Mouse (Mus musculus): ENCODE results near the gene Fyco1. TPM values are rescaled to one million over a fixed set of nuclear protein-coding genes. Genes with fewer than 3 reads are reported as not detected.
A peak's percentile ranks its signal among the peaks of the same experiment; 100 is the strongest.

The Fyco1 gene
- polyA plus RNA-seq, 1 experiment from 2014 or later: 10.9 TPM

DNA sequence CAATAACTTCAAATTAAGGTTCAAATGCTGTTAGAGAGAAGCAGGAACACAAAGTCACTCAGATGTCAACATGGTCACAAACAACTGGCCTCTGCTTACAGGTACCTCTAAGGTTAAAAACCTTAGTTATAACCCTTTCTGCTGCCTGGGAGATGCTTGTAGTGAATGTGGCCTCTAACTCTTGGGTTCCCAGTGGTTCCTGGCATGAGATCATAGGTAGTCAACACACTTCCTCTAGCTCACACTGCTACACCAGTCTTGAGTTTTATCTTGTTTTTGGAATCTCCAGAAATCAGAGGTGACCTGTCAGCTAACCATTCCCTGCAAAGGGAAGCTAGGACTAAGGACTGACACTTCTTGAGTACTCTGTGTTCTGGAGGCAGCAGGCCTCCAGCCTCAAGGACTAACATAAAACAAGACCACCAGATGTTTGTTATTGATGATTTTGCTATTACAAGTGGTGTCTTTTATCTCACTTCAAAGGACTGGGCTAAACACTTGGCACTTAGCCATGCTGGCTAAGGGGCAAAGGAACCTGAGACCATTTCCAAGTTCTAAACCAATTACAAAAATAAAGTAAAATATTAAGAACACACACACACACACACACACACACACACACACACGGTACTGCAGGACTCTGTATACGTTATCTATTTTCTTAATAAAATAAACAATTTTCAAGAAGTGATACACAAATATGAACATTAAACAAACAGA, 1.6 kb downstream of the Fyco1 start:
- Histone ChIP-seq H3K27me3 (no peaks in the 10 kb centered on the region), H3K9ac (no peak overlapping the region), H3K4me3 (no peak overlapping the region), H3K36me3 (ENCODE audit: poor library complexity, severe bottlenecking) (no peaks in the 10 kb centered on the region), H3K27ac (no peak overlapping the region), H3K9me3 (replicated peaks) (no peaks in the 10 kb centered on the region), H3K4me1 (peaks cover 18% of the 10 kb centered on the region), H3K4me2 (0 out of 2 replicates have a peak overlapping the region, but pooled peaks have one; percentile 2)
- WGBS: 77% methylated on average over 2 of the region's 2 CpGs
- ATAC-seq: no peak

DNA sequence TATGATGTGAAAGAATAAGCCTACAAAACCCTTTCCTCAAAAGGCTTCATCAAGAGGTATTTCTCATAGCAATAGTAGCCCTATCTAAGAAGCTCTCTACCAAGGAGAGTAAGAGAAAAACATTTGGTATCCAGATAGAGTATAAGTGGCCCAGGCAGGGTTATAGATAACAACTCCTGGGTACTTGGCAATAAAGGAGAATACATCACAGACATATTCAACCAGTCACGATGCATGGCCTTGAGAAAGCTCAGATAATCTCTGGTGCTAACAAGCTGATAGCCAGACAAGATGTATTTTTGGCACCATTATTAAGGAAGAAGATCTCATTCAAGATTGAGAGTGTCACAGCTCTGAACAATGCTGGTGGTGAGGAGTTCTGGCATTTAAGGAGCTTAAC, 5.2 kb downstream of the Fyco1 start:
- no peak for ATAC-seq

DNA sequence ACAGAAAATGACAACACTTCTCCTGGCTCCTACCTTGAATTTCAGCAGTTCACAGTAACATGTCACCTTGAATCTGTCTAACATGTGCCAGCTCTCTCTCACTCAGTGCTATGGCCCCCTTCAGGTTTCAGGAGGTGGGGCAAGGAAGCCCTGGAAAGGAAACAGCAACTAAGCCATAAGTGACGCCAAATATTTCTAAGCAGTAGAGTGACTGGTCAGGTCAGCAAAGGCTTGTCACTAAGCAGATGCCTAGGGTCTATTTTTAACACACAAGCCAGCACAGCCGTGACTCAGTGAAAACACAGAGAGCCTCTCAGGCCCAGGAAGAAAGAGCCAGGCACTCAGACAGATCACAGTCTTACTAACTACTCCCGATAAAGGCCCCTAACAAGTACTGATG, 6.6 kb downstream of the Fyco1 start:
- no peak overlapping the region for H3K4me3 ChIP-seq
- WGBS: 82% methylated on average over 3 of the region's 3 CpGs
- no peak overlapping the region for H3K9ac ChIP-seq
- peaks cover 4% of the 10 kb centered on the region; the same call in 1 of the 2 replicates for H3K4me1 ChIP-seq
- peaks cover 3% of the 10 kb centered on the region for H3K36me3 ChIP-seq (ENCODE audit: poor library complexity, severe bottlenecking)
- H3K9me3 ChIP-seq (replicated peaks): no peaks in the 10 kb centered on the region
- no peak overlapping the region for H3K27ac ChIP-seq
- no peaks in the 10 kb centered on the region for H3K27me3 ChIP-seq
- ATAC-seq: no peak
- no peak overlapping the region for H3K4me2 ChIP-seq

More for the DNA sequence above, 5.2 kb downstream of the Fyco1 start:
- no peaks in the 10 kb centered on the region for H3K27me3 ChIP-seq
- no peak overlapping the region for H3K27ac ChIP-seq
- H3K4me1 ChIP-seq: peaks cover 15% of the 10 kb centered on the region
- no peaks in the 10 kb centered on the region for H3K36me3 ChIP-seq (ENCODE audit: poor library complexity, severe bottlenecking)
- no peak overlapping the region for H3K4me3 ChIP-seq
- no peak overlapping the region for H3K9ac ChIP-seq
- H3K9me3 ChIP-seq (replicated peaks): no peaks in the 10 kb centered on the region
- H3K4me2 ChIP-seq: no peak overlapping the region
- 91% methylated on average over 1 of the region's 1 CpGs for WGBS

GRCm38 (mm10) chr9:123844468-123844867, 7.2 kb downstream of the Fyco1 start:
- no peaks in the 10 kb centered on the region for H3K9me3 ChIP-seq (replicated peaks)
- H3K27me3 ChIP-seq: no peaks in the 10 kb centered on the region
- WGBS: 92% methylated on average over 3 of the region's 3 CpGs
- peaks cover 6% of the 10 kb centered on the region for H3K36me3 ChIP-seq (ENCODE audit: poor library complexity, severe bottlenecking)
- no peak overlapping the region for H3K9ac ChIP-seq
- no peak overlapping the region for H3K4me3 ChIP-seq
- H3K4me2 ChIP-seq: no peak overlapping the region
- no peak overlapping the region for H3K27ac ChIP-seq
- no peak for ATAC-seq
- H3K4me1 ChIP-seq: no peaks in the 10 kb centered on the region

- Histone ChIP-seq H3K4me2 (no peak overlapping the region), H3K4me1 (no peaks in the 10 kb centered on the region), H3K4me3 (no peak overlapping the region), H3K27ac (no peak overlapping the region), H3K36me3 (ENCODE audit: poor library complexity, severe bottlenecking) (peaks cover 26% of the 10 kb centered on the region), H3K27me3 (no peaks in the 10 kb centered on the region), H3K9me3 (replicated peaks) (no peaks in the 10 kb centered on the region), H3K9ac (no peak overlapping the region)
- 90% methylated on average over 6 of the region's 6 CpGs for WGBS
- no peak for ATAC-seq
These were observed 11.5 kb downstream of the Fyco1 start for GRCm38 (mm10) chr9:123840243-123840642.

DNA sequence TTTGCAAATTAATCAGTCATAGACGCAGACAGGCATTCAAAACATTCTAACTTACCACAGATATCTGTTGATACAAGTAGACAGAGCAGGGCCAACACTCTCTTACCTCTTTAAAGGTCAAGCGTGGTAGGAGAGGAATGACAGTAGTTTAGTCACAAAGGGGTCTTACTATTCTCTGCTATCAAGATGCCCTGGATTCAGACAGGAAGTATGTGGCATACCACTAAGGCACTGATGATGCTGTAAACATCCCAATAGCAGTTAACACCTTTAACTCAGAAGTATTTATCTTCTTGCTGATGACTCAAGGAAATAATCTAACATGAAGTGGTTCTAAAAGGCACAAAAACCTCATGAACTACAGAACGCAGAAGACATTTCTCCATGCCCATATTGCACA, 15.8 kb downstream of the Fyco1 start:
- H3K9ac ChIP-seq: no peak overlapping the region
- H3K36me3 ChIP-seq (ENCODE audit: poor library complexity, severe bottlenecking): peaks cover 42% of the 10 kb centered on the region
- H3K27me3 ChIP-seq: no peaks in the 10 kb centered on the region
- 94% methylated on average over 3 of the region's 3 CpGs for WGBS
- no peak overlapping the region for H3K4me3 ChIP-seq
- no peak overlapping the region for H3K4me2 ChIP-seq
- no peaks in the 10 kb centered on the region for H3K4me1 ChIP-seq
- H3K27ac ChIP-seq: no peak overlapping the region
- H3K9me3 ChIP-seq (replicated peaks): no peaks in the 10 kb centered on the region
- no peak for ATAC-seq

- Histone ChIP-seq H3K4me1 (no peaks in the 10 kb centered on the region), H3K9me3 (replicated peaks) (no peaks in the 10 kb centered on the region), H3K36me3 (ENCODE audit: poor library complexity, severe bottlenecking) (peaks cover 61% of the 10 kb centered on the region), H3K27me3 (no peaks in the 10 kb centered on the region), H3K9ac (no peak overlapping the region), H3K4me2 (no peak overlapping the region), H3K27ac (no peak overlapping the region), H3K4me3 (no peak overlapping the region)
- WGBS: 88% methylated on average over 4 of the region's 4 CpGs
- ATAC-seq: no peak
These were observed 22.8 kb downstream of the Fyco1 start for GRCm38 (mm10) chr9:123828916-123829315.

DNA sequence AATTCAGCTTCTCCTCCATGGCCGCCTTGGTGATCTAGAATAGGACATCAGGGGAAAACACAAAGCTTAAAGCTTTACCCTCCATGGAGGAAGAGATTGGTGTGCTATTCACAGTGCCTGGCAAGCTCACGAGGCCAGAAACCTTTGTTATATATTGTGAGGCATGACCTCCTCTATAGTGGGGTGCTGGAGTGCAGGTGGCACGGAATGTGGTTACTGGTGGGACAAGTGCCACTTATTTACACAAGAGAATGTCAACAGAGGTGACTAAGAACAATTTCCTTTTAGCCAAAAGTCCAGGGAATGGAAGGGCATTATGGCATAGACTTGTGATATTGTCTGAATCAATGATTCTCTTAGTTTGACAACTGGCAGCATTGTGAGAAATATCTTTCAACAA, 25.1 kb downstream of the Fyco1 start:
- Histone ChIP-seq H3K9ac (no peak overlapping the region), H3K27ac (no peak overlapping the region), H3K4me2 (no peak overlapping the region), H3K4me1 (no peaks in the 10 kb centered on the region), H3K4me3 (no peak overlapping the region), H3K9me3 (replicated peaks) (no peaks in the 10 kb centered on the region), H3K36me3 (ENCODE audit: poor library complexity, severe bottlenecking) (peaks cover 79% of the 10 kb centered on the region), H3K27me3 (no peaks in the 10 kb centered on the region)
- ATAC-seq: no peak
- 86% methylated on average over 3 of the region's 3 CpGs for WGBS

GRCm38 (mm10) chr9:123818601-123819000, 33.1 kb downstream of the Fyco1 start:
- no peak overlapping the region for H3K4me3 ChIP-seq
- no peaks in the 10 kb centered on the region for H3K27me3 ChIP-seq
- H3K27ac ChIP-seq: no peak overlapping the region
- peaks cover 55% of the 10 kb centered on the region for H3K36me3 ChIP-seq (ENCODE audit: poor library complexity, severe bottlenecking)
- no peak overlapping the region for H3K9ac ChIP-seq
- H3K4me1 ChIP-seq: no peaks in the 10 kb centered on the region
- no peak for ATAC-seq
- 90% methylated on average over 2 of the region's 2 CpGs for WGBS
- H3K4me2 ChIP-seq: no peak overlapping the region
- no peaks in the 10 kb centered on the region for H3K9me3 ChIP-seq (replicated peaks)

- no peak for ATAC-seq
- no peak overlapping the region for H3K4me3 ChIP-seq
- H3K27me3 ChIP-seq: no peaks in the 10 kb centered on the region
- no peaks in the 10 kb centered on the region for H3K4me1 ChIP-seq
- H3K27ac ChIP-seq: no peak overlapping the region
- H3K4me2 ChIP-seq: no peak overlapping the region
- WGBS: 82% methylated on average over 1 of the region's 1 CpGs
- peaks cover 44% of the 10 kb centered on the region for H3K36me3 ChIP-seq (ENCODE audit: poor library complexity, severe bottlenecking)
- H3K9me3 ChIP-seq (replicated peaks): no peaks in the 10 kb centered on the region
- no peak overlapping the region for H3K9ac ChIP-seq
These were observed 35.7 kb downstream of the Fyco1 start for GRCm38 (mm10) chr9:123815996-123816395.

GRCm38 (mm10) chr9:123815444-123815843, 36.3 kb downstream of the Fyco1 start:
- no peak for ATAC-seq
- peaks cover 44% of the 10 kb centered on the region for H3K36me3 ChIP-seq (ENCODE audit: poor library complexity, severe bottlenecking)
- H3K9ac ChIP-seq: no peak overlapping the region
- no peak overlapping the region for H3K27ac ChIP-seq
- no peaks in the 10 kb centered on the region for H3K9me3 ChIP-seq (replicated peaks)
- no peaks in the 10 kb centered on the region for H3K4me1 ChIP-seq
- no peak overlapping the region for H3K4me3 ChIP-seq
- H3K27me3 ChIP-seq: no peaks in the 10 kb centered on the region
- 94% methylated on average over 3 of the region's 3 CpGs for WGBS
- H3K4me2 ChIP-seq: no peak overlapping the region

DNA sequence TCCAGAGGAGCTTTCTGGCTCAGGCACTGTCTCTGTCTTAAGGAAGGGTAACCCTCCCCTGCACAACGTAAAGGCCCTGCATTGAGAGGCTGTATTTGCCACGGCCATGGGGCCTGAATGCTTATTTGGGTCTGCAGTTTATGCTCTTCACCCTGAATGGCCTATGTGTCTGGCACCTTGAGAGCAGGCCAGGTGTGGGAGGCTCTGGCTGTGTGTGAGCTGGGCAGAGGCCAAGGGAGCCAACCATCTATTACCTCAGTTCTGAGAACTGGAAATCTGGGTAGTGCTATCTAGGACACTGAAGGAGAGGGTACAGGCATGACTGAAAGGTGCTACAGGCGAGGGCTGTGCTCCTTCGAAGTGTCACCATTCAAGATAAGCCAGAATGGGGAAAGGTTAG, 36.9 kb downstream of the Fyco1 start:
- H3K4me3 ChIP-seq: no peak overlapping the region
- H3K36me3 ChIP-seq (ENCODE audit: poor library complexity, severe bottlenecking): peaks cover 49% of the 10 kb centered on the region
- H3K27me3 ChIP-seq: no peaks in the 10 kb centered on the region
- H3K27ac ChIP-seq: no peak overlapping the region
- WGBS: 86% methylated on average over 4 of the region's 4 CpGs
- ATAC-seq: no peak
- no peak overlapping the region for H3K4me2 ChIP-seq
- H3K4me1 ChIP-seq: no peaks in the 10 kb centered on the region
- H3K9me3 ChIP-seq (replicated peaks): no peaks in the 10 kb centered on the region
- no peak overlapping the region for H3K9ac ChIP-seq

- Histone ChIP-seq H3K4me2 (no peak overlapping the region), H3K9ac (no peak overlapping the region), H3K36me3 (ENCODE audit: poor library complexity, severe bottlenecking) (peaks cover 49% of the 10 kb centered on the region), H3K27me3 (no peaks in the 10 kb centered on the region), H3K4me3 (no peak overlapping the region), H3K9me3 (replicated peaks) (no peaks in the 10 kb centered on the region), H3K4me1 (no peaks in the 10 kb centered on the region), H3K27ac (no peak overlapping the region)
- no peak for ATAC-seq
- WGBS: 68% methylated on average over 2 of the region's 2 CpGs
These were observed 37.4 kb downstream of the Fyco1 start for GRCm38 (mm10) chr9:123814326-123814725.

Data from forebrain, embryonic 13.5 days (tissue).